Mouse (Mus musculus) ES-E14 (cell line): ENCODE data around the gene Cox8a. TPM values are rescaled to one million over a fixed set of nuclear protein-coding genes. Genes with fewer than 3 reads are reported as not detected.
A peak's percentile ranks its signal among the peaks of the same experiment; 100 is the strongest.

Experiments
- DNase-seq: peaks from one replicate; pipeline ENCODE4 v3.0.0-alpha.2; 2013; ENCODE audit warnings: low read depth, low spot score
- H3K27ac ChIP-seq: 2 replicates; pipeline ENCODE4 v1.5.1; 2012; ENCODE audit warnings: low read depth, mild to moderate bottlenecking, low read length, moderate library complexity, mixed read lengths; ENCODE audit not compliant: poor library complexity, insufficient read depth, severe bottlenecking
- H3K36me3 ChIP-seq: 2 replicates; pipeline ENCODE4 v1.6.1; 2012; ENCODE audit warnings: mild to moderate bottlenecking, low read length, moderate library complexity, mixed read lengths; ENCODE audit not compliant: control insufficient read depth, poor library complexity, insufficient read depth, severe bottlenecking
- H3K4me1 ChIP-seq, 2 experiments: fragments of 150-350 bp in 1 of 2; sonication (generic) in 1 of 2; 2 replicates each; pipeline ENCODE4 v1.6.1; 2012; ENCODE audit warnings: low read length in 2 of 2, mild to moderate bottlenecking in 1 of 2, mixed read lengths in 1 of 2; ENCODE audit not compliant: control insufficient read depth in 2 of 2, insufficient read depth in 2 of 2, poor library complexity in 1 of 2
- H3K4me3 ChIP-seq, 2 experiments: fragments of 150-350 bp in 1 of 2; sonication (generic) in 1 of 2; 2 replicates each; pipeline ENCODE4 v1.5.1; 2012; ENCODE audit warnings: low read length in 2 of 2, low read depth in 1 of 2, mild to moderate bottlenecking in 1 of 2, mixed read lengths in 1 of 2; ENCODE audit not compliant: insufficient read depth in 1 of 2, poor library complexity in 1 of 2, severe bottlenecking in 1 of 2
- H3K9ac ChIP-seq: 2 replicates; pipeline ENCODE4 v1.6.1; 2012; ENCODE audit warnings: low read depth, mild to moderate bottlenecking, low read length, mixed read lengths; ENCODE audit not compliant: poor library complexity, insufficient read depth, severe bottlenecking
- H3K9me3 ChIP-seq: fragments of 150-350 bp; sonication (generic); 2 replicates; pipeline ENCODE4 v1.6.1; 2012; ENCODE audit warnings: low read depth, mild to moderate bottlenecking, low read length; ENCODE audit not compliant: control insufficient read depth, insufficient read depth
- CHD2 ChIP-seq: IDR thresholded peaks from 2 replicates; pipeline ENCODE4 v1.6.1; 2014; ENCODE audit warnings: mild to moderate bottlenecking, low read depth, low read length, inconsistent platforms
- HCFC1 ChIP-seq: IDR thresholded peaks from 2 replicates; pipeline ENCODE4 v1.6.1; 2012; ENCODE audit warnings: low read length, inconsistent platforms, borderline replicate concordance; ENCODE audit not compliant: insufficient read depth
- MAFK ChIP-seq: IDR thresholded peaks from 2 replicates; pipeline ENCODE4 v1.6.1; 2014; ENCODE audit warnings: mild to moderate bottlenecking, low read depth, low read length, inconsistent platforms; ENCODE audit not compliant: insufficient read depth
- ZC3H11A ChIP-seq: IDR thresholded peaks from 2 replicates; pipeline ENCODE4 v1.6.1; 2012; ENCODE audit warnings: low read depth, mild to moderate bottlenecking, inconsistent platforms, low read length, borderline replicate concordance
- ZNF384 ChIP-seq: IDR thresholded peaks from 2 replicates; pipeline ENCODE4 v1.6.1; 2012; ENCODE audit warnings: low read depth, low read length, inconsistent platforms
- in situ Hi-C, 2 experiments: fragments of 600-800 bp; cut with MboI; formaldehyde crosslinking; loops; one replicate each; pipeline ENCODE4 v1.15.1; 2025; ENCODE audit warnings: low sequenced_read_pairs in 2 of 2, inconsistent platforms in 1 of 2; ENCODE audit not compliant: unreplicated experiment in 2 of 2
- total RNA-seq: library from RNA; depleted of rRNA; stranded (reverse); fragments of 300-350 nt; gene quantifications from 2 replicates; pipeline ENCODE4 v1.2.3, GENCODE M21; 2012

Gene Cox8a
- total RNA-seq, 1 experiment: 882 TPM

- Histone ChIP-seq H3K9ac (peak overlapping the region; percentile 69; the same call in 1 of the 2 replicates), H3K27ac (peak overlapping the region; percentile 59; the same call in 1 of the 2 replicates)
These were observed 40.5 kb upstream of the Cox8a start for GRCm38 (mm10) chr19:7257881-7258280.

GRCm38 (mm10) chr19:7246021-7246420, 28.6 kb upstream of the Cox8a start:
- Histone ChIP-seq H3K9ac (no peak overlapping the region), H3K4me1 (peaks cover 0 to 6% of the 10 kb centered on the region in 2 experiments; a peak in 2 of 4 replicates), H3K4me3 (no peak overlapping the region), H3K27ac (no peak overlapping the region), H3K36me3 (no peaks in the 10 kb centered on the region), H3K9me3 (no peaks in the 10 kb centered on the region)
- no peak for TF ChIP-seq CHD2
- no peak for TF ChIP-seq ZNF384
- TF ChIP-seq ZC3H11A: no peak
- no peak for TF ChIP-seq HCFC1
- TF ChIP-seq MAFK: no peak
- DNase-seq: peak; percentile 67
- in situ Hi-C loops: no loop called here

More at GRCm38 (mm10) chr19:7257881-7258280, 40.5 kb upstream of the Cox8a start:
- in situ Hi-C loops: no loop called here
- no peak for DNase-seq
- TF ChIP-seq HCFC1 (no peak), ZNF384 (no peak), MAFK (no peak), CHD2 (no peak), ZC3H11A (no peak)
- Histone ChIP-seq H3K4me3 (peak overlapping the region in 1 of 2 experiments; percentile 7; a peak in 1 of 4 replicates), H3K4me1 (peaks cover 6 to 26% of the 10 kb centered on the region in 2 experiments; a peak in 3 of 4 replicates), H3K36me3 (no peaks in the 10 kb centered on the region), H3K9me3 (no peaks in the 10 kb centered on the region)

- Histone ChIP-seq H3K9me3 (no peaks in the 10 kb centered on the region), H3K4me1 (peaks cover 0 to 5% of the 10 kb centered on the region in 2 experiments; a peak in 2 of 4 replicates), H3K27ac (peak within 1 kb of the TSS; percentile 86), H3K9ac (peak within 1 kb of the TSS; percentile 96), H3K36me3 (peaks cover 12% of the 10 kb centered on the region), H3K4me3 (peak within 1 kb of the TSS; percentile 78 to 93)
- in situ Hi-C loops: no loop called here
- TF ChIP-seq ZNF384: 0 out of 2 replicates have a peak, but pooled peaks have one; percentile 9
- no peak for TF ChIP-seq MAFK
- no peak for TF ChIP-seq CHD2
- peak; percentile 82 for TF ChIP-seq HCFC1
- DNase-seq: peak; percentile 79
These were observed 23.6 kb upstream of the Cox8a start, which contains the start of gene Naa40 for GRCm38 (mm10) chr19:7240782-7241690. Gene Naa40 (minus strand): TSS chr19:7241183.

GRCm38 (mm10) chr19:7240291-7240690, 22.9 kb upstream of the Cox8a start:
- no peak for DNase-seq
- in situ Hi-C loops: no loop called here
- H3K27ac ChIP-seq: peak overlapping the region; percentile 86

More at GRCm38 (mm10) chr19:7240291-7240690, 22.9 kb upstream of the Cox8a start:
- peaks cover 14% of the 10 kb centered on the region for H3K36me3 ChIP-seq
- H3K4me3 ChIP-seq: peak overlapping the region; percentile 78 to 93
- H3K4me1 ChIP-seq: peaks cover 0 to 5% of the 10 kb centered on the region in 2 experiments; a peak in 2 of 4 replicates
- TF ChIP-seq CHD2 (no peak), ZC3H11A (no peak), MAFK (no peak), ZNF384 (no peak), HCFC1 (no peak)
- H3K9ac ChIP-seq: peak overlapping the region; percentile 96
- no peaks in the 10 kb centered on the region for H3K9me3 ChIP-seq
